Mouse (Mus musculus): Measurements from ENCODE around the gene Mex3a. TPM values are rescaled to one million over a fixed set of nuclear protein-coding genes. Genes with fewer than 3 reads are reported as not detected.

Mex3a gene
- total RNA-seq, 2 experiments from 2014 or later, result 2.7 to 3.1 TPM

DNA sequence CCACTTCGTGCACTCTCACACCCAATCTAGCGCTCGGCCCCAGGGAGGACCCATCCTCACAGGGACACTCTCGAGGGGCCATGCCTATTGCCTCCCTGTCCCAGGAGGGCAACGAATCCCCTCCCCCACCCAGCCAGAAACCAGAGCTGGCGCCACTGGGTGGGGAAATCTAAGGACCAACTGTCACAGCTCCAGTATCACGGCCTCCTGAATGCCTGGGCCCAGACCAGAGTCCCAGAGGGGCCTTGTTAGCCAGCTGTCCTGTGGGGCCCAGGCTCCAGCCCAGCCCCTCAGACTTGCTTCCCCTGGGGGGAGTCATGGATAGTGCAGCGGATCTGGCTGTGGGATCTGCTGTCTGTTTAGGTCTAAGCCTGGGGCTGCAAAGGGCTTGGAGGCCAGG is 4.6 kb upstream of the Mex3a start:
- no peak for DNase-seq (ENCODE audit: low spot score in 2 of 2)

GRCm38 (mm10) chr3:88528646-88529045 is 3.5 kb upstream of the Mex3a start:
- DNase-seq (ENCODE audit: low spot score in 2 of 2), result no peak

DNA sequence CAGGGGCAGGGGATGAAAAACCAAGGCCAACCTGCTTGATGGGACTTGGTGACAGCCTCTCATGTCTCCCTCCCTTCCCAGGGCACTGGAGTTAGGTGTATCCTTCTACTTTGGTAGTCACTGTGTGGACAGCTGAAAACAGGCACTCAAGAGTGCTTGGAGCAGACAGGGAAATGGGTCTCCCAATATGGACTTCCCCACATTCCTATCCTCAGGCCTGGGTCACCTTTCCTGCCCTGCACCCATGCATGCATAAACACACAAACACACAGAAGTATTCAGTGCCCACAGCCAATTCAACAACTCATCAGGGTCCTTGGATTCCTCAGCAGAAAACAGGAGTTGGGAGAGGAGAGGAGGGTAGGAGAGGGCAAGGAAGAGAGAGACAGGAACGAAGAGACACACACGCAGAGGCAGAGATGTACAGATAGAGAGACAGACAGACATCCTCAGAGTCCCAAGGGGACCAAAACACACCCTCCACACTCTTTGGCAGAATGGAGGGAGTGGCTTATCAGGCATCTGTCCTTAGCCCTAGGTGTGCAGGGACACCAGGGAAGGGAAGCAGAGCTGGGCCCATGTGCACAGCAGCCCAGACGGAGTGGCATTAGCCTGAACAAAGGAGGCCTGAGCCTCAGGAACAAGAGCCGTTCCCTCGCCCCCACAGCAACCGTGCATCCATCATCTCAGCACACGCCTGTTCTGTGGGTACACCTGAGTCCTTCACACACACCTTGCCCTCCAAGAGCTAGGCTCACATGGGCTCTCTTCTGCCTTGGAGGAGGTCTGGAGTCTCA is 2.8 kb upstream of the Mex3a start:
- no peak for DNase-seq (ENCODE audit: low spot score in 2 of 2)

DNA sequence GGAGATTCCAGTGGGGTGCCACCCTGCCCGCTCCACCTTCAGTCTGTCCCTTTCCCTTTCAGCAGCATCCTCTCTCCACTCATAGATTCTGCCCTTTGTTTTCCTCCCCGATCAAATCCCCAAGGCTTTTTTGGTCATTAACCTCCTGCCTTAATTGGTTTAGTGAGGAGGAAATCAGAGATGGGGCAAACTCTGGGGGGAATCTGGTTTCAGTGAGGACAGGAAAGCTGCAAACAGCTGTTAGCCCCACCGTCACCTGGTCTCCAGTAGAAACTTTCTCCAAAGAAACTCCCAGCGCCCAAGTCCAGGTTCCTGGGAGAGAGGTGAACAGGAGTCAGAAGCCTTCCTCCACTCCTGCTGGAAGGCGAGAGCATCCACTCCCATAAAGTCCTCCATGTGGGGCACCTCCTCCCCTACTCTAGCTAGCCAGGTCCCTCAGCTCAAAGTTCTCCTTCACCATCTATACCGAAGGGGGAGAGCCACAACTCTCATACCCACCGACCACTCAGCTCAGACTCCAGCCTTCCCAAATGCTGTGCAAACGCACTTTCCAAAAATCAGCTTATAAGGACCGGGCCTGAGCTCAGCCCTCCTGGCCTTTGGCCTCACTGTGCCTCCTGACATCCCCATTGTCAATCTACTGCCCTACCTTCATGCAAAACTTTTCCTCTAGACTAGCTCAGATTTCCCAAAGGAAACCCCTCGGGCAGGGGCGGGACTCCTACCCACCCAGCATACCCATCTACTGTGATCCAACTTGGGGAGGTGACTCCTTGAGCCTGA is 1.9 kb upstream of the Mex3a start:
- no peak for DNase-seq (ENCODE audit: low spot score in 2 of 2)

- peak; percentile 84 to 90 for DNase-seq (ENCODE audit: low spot score in 2 of 2)
Observed at GRCm38 (mm10) chr3:88531348-88532298, 572 bp upstream of the Mex3a start.

DNA sequence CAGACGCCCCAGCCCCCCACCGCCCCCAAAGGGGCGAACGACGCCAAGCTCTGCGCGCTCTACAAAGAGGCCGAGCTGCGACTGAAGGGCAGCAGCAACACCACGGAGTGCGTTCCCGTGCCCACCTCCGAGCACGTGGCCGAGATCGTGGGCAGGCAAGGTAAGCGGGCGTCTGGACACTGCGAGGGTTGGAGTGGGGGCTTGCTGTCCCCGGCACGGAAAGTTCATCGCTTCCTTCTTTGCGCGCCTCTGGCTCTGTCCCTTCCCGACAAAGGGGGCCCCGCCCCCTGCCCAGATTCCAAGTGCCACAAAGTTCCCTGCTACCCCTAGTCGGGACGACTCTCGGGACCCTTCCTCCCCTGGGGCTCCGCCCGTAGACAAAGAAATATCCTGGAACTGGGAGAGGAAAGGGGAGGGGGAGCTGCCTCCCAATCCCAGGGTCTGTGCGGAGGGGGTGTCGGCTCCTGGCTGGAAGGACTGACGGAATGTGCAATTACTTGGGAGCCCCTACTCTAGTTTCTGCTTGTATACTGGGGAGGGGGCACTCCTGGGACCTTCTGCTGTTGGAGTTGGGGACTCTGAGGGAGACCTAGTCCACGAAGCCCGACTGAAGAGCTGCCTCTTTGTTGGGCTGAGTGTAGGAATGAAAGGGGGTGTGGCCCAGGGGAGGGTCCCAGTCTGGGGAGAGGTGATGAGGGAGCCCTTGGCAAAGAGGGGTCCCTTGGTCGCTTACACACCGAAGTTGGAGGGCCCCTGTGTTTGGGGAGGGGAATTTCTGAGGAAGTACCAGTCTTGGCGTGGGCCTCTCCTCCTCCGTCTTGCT is 705 bp downstream of the Mex3a start:
- peak in 1 of 2 experiments; percentile 16 for DNase-seq (ENCODE audit: low spot score in 2 of 2)

DNA sequence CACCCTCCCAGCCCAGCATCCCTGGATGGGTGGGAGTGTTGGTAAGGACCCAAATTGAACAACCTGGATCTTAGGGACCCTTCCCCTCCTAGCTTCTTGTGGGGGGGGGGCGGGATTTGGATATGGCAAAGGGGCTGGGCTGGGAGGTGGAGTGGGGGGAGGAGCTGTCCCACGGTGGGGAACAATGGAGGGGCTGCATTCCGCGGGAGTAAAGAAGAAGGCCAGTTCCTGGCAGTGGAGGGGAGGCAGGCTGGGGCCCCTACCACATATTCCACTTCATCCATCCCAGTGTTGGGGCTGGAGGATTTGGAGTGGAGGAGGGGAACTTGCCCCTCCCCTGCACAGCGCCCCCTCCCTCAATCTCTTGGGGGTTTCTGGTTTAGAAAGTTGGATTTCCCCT is 1.5 kb downstream of the Mex3a start:
- no peak for DNase-seq (ENCODE audit: low spot score in 2 of 2)

DNA sequence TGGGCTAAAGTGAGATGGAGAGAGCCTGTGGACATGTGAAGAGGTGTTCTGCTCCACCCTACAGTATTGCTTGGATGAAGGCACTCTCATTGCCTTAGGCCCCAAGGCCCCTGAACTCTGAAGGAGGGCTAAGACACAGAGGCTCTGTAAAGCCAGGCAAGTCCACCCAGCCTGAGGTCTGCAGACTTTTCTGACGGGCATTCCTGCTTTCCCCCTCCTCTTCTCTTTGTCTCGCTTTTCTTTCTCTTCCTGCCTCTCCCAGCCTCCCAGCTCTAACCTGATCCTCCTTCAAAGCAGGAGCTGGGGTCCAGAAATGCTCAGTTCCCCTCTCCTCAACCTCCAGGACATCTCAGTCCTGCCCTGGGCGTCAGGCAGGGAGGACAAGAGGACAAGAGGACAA is 2.8 kb downstream of the Mex3a start:
- DNase-seq (ENCODE audit: low spot score in 2 of 2), result no peak

GRCm38 (mm10) chr3:88535527-88535926 is 3.3 kb downstream of the Mex3a start:
- no peak for DNase-seq (ENCODE audit: low spot score in 2 of 2)

DNA sequence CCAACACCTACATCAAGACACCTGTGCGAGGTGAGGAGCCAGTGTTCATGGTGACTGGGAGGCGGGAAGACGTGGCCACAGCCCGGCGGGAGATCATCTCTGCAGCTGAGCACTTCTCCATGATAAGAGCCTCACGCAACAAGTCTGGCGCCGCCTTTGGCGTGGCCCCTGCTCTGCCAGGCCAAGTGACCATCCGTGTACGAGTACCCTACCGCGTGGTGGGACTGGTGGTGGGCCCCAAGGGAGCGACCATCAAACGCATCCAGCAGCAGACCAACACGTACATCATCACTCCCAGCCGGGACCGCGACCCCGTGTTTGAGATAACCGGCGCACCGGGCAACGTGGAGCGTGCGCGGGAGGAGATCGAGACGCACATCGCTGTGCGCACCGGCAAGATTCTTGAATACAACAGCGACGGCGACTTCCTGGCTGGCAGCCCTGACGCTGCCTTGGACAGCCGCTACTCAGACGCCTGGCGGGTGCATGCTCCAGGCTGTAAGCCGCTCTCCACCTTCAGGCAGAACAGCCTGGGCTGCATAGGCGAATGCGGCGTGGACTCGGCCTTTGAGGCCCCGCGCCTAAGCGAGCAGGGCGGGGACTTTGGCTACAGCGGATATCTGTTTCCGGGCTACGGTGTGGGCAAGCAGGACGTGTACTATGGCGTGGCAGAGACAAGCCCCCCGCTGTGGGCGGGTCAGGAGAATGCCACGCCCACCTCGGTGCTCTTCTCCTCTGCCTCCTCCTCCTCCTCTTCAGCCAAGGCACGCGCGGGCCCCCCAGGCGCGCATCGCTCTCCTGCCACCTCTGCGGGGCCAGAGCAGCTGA is 4.1 kb downstream of the Mex3a start:
- peak; percentile 70 to 79 for DNase-seq (ENCODE audit: low spot score in 2 of 2)

- DNase-seq (ENCODE audit: low spot score in 2 of 2), result no peak
Observed at GRCm38 (mm10) chr3:88537146-88537545, 5.0 kb downstream of the Mex3a start.

DNA sequence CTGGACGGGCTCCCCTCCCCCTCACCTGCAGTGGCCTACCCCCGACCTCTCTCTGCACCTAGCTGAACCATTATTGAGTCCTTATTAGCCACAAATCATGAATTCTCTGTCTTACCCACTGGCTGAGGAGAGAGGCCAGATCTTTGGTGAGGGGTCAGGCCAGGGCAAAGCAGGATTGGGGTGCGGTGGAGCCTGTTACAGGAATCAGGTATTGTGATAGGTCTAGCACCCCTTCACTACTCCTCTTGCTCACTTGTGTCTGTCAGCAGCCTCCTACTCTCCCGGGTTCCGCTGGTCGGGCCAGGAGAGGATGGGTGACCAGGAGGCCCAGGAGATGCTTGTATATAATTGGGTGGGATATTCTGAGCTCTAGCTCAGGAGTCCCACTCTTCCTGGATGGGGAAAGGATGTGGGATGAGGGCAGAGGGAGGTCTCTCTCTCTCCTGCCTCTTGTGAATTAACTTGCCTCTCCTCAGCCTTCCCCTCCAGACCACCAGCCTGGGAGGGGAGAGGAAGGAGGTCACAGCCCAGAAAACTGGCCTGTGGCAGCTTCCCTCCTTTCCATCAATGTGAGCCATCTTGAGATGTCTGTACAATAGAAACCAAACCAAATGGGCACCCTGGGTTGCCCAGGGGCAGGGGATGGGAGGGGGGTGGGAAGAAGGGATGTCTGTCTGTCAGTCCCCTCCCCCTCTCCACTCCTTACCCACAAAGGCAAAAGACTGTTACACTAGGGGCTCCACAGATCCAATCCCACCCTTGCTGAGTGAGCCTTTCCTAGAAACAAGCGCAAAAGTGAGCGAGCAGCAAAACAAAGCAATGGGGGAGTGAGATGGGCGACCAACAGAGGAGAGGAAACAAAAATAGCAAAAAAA is 6.3 kb downstream of the Mex3a start:
- DNase-seq (ENCODE audit: low spot score in 2 of 2), result no peak

DNA sequence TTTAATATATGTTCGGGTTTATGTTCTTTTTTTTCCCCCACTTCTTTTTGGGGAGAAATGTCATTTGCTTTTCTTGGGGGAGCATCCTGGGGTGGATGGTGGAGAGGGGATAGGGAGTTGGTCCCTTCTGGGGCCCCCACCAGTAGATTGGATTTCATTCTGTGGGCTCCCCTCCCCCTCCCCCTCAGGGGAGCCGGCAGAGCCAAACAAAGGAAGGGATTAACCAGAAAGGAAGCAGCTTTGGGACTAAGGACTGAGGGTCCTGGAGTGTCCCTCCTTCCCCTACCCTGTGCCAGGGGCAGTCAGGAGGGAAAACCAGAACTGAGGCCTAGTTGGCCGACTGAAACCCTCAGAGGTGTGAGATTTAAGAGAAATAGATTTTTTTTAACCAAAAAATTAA is 7.2 kb downstream of the Mex3a start:
- DNase-seq (ENCODE audit: low spot score in 2 of 2), result no peak

- DNase-seq (ENCODE audit: low spot score in 2 of 2), result no peak
Observed at GRCm38 (mm10) chr3:88540085-88540484, 7.9 kb downstream of the Mex3a start.

GRCm38 (mm10) chr3:88541622-88542401 is 9.6 kb downstream of the Mex3a start:
- DNase-seq (ENCODE audit: low spot score in 2 of 2), result no peak

DNA sequence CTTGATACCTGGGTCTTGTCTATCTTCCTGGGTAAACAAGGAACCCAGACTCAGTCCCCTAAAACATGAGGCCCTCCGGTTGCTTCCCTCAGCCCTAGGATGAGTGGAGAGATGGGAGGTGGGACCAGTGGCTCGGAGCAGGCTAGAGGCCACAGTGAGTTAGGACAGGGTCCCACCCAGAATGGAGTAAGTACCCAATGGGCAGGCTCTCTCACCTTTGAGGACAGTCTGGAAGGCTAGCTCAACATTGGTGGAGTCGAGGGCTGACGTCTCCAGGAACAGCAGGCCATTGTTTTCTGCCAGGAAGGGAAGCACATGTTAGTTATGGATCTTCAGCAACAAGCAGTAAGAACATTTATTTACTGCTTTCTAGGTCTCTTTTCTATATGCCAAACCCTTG is 10.3 kb downstream of the Mex3a start:
- DNase-seq (ENCODE audit: low spot score in 2 of 2), result no peak

DNA sequence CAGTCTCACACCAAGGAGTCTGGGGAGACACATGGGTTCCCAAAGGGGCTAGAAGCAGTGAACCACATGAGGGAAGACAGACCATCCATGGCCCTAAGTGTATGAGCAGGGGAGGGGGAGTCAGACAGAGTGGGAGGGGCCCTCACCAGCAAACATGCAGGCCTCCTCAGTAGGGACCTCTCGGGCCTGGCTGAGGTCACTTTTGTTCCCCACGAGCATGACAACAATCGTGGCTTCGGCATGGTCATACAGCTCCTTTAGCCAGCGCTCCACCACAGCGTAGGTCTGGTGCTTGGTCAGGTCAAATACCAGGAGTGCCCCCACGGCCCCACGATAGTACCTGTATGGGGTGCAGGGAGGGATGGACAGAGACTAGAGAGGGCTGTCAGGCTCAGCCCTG is 11.0 kb downstream of the Mex3a start:
- DNase-seq (ENCODE audit: low spot score in 2 of 2), result no peak
